Mouse (Mus musculus): ENCODE measurements around the gene Rgs16.

Rgs16 gene

DNA sequence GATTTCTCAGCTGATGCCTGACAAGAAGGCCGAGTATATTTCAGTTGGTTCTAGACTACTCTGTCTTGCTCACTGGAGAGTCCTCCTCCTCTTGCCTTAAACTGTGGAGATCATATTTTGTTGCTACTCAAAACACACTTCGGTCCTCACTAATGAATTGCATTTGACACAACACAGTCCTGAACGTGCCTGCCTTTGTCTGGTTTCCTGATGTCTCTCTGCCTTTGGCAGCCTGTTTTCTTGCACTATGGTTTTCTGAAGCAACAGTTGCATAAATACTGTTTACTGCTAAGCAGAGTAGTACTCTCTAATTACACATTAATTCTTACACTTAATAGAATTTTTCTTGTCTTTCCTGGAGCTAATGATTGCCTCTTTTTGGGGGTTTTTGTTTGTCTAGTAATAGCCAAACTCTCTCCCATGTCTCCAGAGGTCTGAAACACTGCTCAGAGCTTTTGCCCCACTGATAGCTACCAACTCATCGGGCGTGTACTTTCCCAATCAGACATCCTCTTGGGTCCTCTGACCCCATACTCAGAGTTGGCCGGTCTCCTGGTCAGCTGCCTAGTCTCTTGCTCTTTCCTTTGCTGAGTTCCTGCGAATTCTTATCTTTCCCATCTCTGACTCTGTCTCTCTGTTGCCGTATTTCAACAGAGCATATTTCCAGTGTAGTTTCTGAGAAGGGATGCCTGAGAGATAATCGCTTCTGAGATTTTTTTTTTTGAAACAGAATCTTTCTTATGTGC lies 18.4 kb upstream of the Rgs16 start:
- DNase-seq (ENCODE audit: low spot score) = no peak

DNA sequence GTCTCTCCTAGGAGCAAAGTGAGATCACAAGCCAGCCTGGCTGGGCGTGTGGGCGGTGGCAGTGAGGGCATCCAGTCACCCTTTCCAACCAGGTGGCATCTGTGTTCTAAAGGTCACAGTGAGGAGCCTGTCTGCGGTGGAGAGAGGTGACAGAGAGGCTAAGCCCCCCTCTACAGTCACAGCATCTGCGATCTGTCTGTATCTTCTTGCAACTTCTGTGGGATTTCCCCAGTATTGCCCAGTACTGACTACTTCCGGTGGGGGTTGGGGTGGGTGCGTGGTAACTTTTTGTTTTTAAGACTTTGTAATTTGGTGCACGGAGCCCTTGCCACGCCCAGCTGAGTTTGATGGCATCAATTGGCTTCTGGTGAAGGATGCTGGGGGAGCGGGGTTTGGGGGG lies 16.7 kb upstream of the Rgs16 start:
- DNase-seq (ENCODE audit: low spot score) = no peak

DNA sequence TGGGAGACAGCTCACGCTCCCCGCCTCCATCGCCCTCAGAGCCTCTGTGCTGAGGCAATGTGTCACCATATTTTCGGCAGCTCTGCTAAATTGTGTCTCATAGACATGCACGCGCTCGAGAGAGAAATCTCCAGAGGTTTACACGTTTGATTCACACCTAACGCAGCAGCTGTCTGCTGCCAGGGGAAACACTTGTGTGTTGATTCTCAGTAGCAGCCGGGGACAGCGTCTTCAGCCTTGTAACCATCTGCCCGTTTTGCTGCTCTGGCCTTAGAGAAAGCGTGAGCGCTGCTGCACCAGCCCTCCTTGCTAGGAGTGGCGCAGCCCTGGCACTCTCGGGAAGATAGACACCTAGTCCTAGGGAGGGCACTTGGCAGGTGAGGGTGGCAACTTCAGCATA lies 13.5 kb upstream of the Rgs16 start:
- no peak for DNase-seq (ENCODE audit: low spot score)

DNA sequence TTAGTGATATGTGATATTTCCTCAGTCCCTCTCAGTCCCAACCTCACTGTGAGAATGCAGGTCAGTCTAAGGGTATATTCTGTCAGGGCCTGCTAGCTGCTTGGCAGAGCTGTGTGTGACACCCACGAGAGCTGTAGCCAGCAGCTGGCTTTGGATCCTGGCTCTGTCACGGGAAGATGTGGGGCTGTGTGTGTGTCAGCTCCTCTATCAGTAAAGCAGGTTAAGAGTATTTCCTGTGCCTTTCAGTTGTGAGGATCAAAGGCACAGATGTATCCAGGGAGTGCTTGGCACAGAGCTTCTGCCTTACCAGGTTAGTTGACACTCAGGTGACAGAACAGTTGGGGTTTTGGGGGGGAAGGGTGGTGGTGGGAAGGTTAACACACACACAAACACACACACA lies 10.3 kb upstream of the Rgs16 start:
- no peak for DNase-seq (ENCODE audit: low spot score)

DNA sequence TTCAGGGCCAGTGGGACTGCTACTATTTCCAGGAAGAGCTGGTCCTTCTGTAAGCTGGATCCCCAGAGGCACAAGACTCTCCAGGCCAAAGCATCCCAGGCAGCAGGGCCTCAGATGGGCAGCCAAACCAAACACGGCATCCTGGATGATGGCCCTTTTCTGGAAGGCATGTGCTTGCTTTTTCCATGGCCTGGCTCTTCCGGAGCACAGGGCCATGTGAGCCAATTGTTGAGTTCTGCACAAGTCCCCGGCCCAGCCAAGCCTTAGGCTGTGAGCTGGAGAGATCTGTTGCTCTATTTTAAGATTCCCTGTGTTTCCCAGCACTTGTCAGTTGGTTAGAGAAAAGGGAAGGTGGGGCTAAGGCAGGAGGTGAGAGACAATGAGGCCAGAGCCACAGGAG lies 9.5 kb upstream of the Rgs16 start:
- no peak for DNase-seq (ENCODE audit: low spot score)

DNA sequence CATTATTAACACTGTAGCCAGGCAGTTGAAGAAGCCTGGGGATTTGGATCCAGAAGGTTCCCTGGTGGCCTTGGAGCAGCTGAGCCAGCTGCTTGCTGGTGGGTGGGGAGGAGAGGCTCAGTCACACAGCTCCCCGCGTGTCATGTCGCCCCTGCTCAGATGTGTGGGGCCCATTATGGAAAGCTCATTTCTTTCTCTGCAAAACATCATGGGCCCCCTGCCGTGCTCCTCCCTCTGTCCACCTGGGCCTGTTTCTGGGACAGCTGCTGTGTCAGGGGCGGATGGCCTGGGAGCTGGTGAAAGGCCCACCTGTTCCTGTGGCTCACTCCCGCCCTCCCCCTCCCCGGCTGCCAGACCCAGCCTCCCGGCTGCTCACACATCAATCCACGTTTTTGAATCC lies 7.0 kb upstream of the Rgs16 start:
- no peak for DNase-seq (ENCODE audit: low spot score)

DNA sequence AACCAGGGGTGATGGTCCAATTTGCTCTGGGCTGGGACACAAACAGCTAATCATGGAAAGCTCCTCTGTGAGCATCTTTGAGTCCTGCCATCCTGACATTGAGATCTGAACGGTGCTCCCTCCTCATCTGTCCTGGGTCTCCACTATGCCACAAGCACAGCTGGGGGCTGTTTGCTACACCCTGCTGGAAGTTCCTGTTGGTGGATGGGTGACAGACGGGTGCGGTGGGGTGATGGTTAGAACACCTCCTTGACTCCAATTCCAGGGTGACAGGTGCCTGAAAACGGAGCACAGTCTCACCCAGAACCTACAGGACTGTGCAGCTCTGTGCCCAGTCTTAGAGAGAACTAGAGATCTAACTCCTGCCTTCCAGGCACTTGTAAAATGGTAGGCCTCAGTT lies 5.3 kb upstream of the Rgs16 start:
- DNase-seq (ENCODE audit: low spot score) = no peak

DNA sequence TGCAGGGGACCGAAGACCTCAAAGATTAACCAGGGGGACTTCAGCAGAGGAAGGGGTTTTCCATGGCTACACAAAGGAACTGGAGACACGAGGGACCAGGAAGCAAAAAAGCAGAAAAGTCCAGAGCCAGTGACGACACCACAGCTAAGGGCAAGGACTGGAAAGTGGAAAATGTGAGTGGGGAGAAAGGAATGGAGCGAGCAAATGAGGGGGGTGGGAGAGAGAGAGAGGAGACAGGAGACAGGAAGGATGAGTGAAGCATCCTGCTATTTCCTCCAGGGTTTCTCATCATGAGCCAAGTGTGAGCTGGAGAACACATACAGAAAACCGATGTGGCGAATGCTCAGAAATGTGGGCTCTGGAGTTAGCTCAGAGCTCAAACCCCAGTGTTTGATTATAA lies 4.1 kb upstream of the Rgs16 start:
- DNase-seq (ENCODE audit: low spot score) = no peak

DNA sequence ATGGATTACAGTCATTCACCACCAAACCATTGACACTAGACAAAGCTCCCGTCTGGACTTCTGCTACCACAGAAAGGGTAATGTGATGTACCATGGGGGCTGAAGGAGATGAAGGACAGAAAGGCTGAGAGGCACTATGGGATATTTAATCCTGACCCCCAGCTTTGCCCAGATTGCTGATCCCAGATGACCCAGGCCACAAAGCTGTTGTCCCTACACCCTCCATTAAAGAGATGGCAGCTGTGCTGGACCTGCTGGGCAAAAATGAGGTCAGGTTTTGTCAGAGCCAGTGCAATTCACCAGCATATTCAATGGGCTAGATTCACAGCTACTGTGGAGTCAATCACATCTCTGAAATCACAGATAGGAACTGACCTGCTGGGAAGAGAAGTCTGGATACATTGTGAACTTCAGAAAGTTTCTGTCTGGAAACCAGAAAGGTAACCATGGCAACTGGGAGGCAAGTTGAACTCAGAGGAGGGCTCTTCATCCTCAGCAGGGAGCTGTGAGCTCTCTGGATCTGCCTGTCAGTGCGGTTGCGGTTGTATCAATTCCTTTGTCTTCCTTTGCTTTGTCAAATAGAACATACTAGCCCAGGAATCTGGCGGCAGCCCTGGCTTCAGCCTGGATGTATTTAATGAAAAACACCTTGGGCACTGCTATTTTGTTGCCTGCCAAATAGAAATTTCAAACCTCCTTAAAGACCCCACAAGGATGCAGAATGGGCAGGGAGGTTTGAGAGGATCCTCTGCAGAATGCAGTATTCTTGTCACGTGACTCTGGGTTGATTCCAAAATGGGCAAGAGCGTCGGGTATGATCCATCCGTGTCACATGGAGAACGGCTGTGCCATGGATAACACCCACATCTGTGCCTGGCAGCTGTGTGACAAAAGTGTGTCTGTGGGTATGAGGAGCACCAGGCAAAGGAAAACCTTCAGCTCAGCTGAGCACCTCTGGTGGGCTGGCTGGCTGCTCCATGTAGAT lies 2.8 kb upstream of the Rgs16 start:
- no peak for DNase-seq (ENCODE audit: low spot score)

DNA sequence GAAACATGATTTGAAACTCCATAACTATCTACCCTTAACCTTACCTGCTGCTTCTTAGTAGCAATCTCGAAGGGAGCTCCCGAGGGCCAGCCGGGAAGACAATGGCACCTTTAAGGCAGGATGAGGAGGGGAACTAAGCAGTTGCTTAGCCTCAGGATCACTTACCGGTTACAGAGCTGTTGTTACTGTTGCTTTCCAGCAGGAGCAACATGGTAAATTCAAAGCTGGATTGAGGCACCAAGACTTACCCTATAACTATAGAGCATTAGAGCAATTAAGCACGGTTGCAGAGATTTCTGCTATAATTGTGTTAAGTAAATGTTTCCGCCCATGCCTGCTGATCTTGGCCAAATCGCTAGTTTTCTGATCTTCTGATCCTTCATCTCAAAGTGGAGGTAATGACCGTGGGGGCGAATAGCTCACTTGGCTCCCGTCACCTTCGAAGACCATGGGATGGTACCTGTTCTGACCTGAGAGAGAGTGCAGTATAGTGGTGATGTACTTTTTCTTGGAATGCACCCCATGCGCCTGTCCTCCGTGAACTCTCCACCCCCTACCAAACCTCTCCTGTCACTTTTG lies 623 bp upstream of the Rgs16 start:
- no peak for DNase-seq (ENCODE audit: low spot score)

DNA sequence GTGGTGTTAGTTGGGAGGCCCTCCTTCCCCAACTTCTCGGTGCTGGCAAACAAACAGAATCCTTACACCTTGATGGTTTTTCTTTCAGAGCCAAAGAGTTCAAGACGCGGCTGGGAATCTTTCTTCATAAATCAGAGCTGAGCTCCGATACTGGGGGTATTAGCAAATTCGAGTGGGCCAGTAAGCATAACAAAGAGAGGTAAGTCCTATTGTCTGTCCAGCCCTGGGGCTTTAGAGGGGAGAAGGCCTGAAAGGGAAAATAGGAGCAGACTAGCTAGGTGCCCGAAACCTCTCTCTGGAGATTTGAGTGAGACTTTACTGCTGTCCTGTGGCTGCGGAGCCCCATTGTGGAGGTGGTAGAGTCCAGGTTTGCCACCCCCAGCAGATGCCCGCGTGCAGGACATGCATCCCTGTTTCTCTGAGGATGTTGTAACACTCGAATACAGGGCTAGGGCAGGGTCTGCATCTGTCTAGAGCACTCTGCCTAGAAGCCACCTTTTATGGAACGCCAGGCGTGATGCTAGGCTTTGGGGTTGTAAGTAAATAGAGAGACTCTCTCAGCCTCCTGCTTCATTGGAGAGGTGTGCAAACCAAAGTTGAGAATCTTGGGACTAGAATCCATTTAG lies 739 bp downstream of the Rgs16 start:
- no peak for DNase-seq (ENCODE audit: low spot score)

DNA sequence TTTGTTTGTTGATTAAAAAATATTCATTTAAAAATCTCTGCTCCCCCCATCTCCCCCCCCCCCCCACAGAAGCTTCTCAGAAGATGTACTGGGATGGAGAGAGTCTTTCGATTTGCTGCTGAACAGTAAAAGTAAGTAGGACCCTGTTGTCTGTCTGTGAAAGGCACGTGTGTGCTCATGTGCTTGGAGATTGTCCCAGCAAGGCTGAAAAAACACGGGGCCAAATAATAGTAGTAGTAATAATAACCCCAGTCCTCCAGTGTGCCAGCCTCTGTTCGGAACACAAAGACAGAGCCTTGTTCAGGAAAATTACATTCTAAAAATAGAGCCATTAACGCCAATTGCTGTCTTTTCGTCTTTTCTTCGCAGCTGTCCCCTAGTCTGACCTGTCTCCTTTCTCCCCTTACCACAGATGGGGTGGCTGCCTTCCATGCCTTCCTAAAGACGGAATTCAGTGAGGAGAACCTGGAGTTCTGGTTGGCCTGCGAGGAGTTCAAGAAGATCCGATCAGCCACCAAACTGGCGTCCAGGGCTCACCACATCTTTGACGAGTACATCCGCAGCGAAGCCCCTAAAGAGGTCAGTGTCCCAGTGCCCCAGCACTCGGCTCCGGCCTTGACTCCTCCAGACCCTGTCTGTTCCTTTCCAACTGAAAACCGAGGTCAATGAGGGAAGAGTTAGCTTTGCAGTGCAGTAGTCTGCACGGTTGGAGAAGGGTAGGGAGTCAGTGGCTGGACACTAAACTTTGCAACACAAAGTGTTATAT lies 1.6 kb downstream of the Rgs16 start:
- DNase-seq (ENCODE audit: low spot score) = no peak

DNA sequence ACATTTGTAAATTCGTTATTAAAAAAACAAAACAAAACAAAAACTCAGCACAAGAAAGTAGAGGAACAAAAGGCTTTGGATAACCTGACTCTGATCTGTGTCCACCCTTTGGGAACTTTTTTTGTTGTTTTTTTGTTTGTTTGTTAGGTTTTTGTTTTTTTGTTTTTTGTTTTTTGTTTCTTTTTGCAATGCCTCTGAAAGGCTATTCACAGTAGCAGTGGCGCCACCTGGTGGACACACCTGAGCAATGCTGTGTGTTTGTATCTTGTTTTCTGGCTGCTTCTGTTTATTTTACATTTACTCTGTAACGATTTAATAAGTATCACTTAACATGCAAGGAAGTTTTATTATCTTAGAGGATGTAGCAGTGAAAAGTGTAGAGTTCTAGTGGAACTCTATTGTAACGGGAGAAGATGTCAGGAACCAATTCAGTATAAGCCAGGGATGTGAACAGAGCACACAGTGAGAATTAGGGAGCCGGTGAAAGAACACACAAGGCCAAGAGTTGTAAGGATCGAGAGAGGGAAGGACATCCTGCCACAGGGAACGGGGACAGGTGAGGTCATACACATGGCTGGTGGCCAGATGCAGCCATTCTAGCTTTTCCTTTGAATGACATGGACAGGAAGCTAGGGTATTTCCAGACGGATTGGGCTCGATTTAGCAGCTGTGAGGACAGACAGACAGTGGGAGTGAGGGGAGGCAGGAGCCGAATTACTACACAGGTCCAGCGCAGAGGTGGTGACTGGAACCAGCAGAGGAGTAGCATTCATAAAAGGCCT lies 2.4 kb downstream of the Rgs16 start:
- DNase-seq (ENCODE audit: low spot score) = no peak

DNA sequence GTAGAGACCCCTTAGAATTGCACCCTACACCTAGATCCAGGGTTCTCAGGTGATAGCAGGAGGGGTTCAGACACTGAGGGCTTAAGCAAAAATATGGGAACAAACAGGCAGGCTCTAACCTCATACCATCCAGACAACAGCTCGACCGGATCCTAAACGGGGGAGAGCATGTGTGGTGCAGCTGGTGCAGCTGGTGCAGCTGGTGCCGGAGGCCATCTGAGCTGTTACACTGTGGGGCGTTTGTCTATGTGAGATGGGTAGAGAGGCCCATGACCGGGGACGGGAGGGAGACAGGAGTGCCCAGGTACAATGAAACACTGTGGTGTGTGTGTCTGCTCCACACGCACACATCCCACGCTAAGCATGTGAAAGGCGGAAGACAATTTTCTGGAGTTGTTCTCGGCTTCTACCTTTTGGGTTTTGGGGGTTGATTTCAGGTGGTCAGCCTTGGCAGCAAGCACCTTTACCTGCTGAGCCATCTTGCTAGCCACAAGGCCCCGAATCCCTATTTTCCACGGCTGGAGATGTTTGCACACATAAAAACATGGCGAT lies 6.0 kb downstream of the Rgs16 start:
- no peak for DNase-seq (ENCODE audit: low spot score)

DNA sequence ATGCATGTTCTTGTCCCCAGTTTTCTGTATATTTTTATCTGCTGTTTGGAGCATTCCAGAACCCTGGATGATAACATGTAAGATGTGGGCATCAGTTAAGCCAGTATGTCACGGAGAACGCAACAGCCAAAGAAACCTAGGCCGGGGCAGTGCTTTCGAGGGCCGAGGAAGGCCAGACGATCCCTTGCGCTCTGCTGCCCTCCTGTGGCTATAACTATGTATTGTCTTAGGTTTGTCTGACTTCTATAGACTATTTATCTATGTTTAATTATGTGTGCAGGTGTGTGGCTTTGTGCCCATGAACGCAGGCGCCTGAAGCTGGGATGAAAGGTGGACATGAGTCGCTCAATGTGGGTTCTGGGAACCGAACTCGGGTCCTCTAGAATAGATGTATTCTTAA lies 6.6 kb downstream of the Rgs16 start:
- DNase-seq (ENCODE audit: low spot score) = no peak

DNA sequence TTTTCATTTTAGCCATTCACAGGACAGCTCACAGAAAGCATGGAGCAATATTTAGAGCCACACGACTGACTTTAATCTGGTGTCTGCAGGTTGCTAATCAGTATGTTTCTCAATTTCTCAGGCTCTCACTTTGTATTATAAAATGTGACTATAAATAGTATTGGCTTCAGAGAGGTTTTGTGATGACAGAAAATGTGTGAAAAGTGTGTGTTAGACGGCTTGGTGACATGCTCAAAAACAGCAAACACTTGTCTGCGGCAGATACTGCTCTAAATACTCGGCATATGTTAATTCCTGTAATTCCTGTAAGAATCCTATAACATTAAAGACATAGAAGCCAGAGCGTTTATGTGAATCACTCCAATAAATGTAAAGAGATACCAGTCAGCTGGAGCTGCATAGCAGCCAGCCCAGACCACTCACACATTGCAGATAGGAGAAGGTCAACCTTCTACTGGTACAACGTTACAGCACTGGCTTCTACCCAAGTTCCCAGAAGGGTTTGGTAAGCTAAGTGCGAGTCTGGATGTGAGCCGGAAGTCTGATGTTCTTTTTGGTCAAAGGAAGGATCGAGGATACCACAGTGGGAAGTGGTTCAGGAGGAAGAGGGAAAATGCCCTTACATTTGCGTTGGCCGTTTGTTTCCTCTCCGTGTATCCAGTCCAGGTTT lies 7.8 kb downstream of the Rgs16 start:
- no peak for DNase-seq (ENCODE audit: low spot score)

DNA sequence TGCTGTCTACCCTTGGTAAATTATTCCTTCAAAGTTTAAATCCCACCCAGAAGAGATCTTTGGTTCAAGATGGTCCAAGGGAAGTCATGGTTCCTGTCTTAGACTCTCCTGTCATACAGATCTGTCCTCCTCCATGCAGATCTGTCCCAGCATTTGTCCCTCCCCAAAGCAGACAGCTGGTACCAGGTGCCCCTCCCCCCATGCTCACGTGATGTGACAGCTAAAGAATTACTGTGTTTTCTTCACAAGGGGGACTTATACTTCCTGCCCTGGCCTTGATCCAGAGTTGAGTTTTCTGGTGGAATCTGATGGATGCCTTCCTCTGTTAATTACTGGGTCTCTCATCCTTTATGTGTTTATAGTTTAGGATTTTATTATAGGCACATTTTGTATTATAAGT lies 8.4 kb downstream of the Rgs16 start:
- no peak for DNase-seq (ENCODE audit: low spot score)

DNA sequence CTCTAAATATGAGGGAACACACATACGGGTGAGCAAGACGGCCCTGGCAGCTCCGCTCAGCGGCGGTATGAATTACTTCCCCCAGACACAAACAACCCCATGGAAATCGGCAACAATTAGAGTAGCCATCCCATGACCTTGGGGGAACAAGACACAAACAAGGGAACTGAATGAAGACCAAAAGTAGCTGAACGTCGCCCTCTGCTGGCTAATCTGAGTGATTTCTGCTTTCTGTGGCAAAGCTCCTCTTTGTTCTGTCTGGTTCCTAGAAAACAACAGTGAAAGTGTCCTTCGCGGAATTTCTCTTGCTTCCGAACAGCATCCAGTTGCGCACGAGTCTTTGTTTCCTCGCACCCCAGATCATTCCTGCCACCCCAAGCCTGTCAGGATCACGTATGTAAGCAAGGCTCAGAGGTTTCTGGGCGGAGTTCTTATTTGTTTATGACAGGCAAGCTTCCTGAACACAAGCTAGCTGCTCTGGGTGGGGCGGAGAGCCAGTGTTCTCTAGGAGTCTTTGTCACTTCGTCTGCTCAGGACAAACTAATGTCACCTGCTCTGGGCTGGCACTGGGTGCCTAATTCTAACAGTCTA lies 9.2 kb downstream of the Rgs16 start, which contains the start of gene Rnasel:
Gene Rnasel (plus strand): TSS at position 216 of the 591 bp plus-strand sequence.
- DNase-seq (ENCODE audit: low spot score) = no peak

DNA sequence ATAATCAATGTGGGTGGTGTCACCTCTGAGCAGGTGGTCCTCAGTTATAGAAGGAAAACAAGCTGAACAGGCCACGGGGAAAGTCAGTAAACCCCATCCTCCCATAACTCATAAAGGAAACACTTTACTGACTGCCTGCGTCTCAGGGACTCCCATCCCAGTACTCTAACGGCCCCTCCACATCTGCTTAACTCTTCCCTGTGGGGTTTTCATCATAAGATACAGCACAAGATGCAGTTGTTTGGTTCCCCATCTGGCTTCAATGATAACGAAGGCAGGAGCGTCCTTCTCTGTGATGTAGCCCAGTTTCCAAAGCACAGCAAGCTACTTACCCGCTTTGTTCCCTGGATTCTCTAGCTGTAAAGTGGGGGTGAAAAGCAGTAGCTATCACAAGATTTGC lies 9.9 kb downstream of the Rgs16 start:
- no peak for DNase-seq (ENCODE audit: low spot score)

All from urinary bladder, postnatal 10 days (tissue).